Mouse (Mus musculus): ENCODE measurements at regions not wholly inside any gene's neighbourhood (a gene's known extent, or its start where the extent isn't known, plus 50 kb on each side); places are given as distances from the start of the nearest gene placed in this dataset.

DNA sequence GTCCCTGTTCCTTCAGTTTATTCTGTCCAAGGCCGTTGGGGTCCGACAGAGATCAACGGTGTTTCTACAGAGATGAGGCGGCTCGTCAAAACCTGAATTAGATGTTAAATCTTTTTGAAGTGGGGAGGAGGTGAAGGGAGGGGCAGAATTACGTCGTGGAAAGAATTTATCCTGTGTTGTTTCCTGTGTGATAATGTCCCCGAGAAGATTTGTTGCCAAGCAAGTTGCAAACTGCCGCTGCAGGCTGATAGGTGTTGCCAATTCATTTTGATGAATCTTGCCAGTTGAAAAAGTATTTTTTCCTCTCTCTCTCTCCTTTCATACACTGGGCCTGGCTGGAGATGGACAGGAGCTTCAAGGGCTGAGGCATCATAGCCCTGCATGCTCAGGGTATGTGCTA lies 656.8 kb downstream of the Dhx35 start:
- no peak for TF ChIP-seq POLR2A (IDR thresholded peaks at IDR 0.05; ENCODE audit: borderline replicate concordance, insufficient read depth, low read length)
- no peak for TF ChIP-seq CTCF (IDR thresholded peaks at IDR 0.05; ENCODE audit: borderline replicate concordance, insufficient read depth, low read depth, low read length)
